Mouse (Mus musculus) urinary bladder, postnatal 14 days (tissue): ENCODE data around the gene Fam83e.

ENCODE experiments used
- DNase-seq: peaks from one replicate; pipeline ENCODE4 v3.0.0; 2021; ENCODE audit warnings: low spot score

Gene Fam83e

GRCm38 (mm10) chr7:45720413-45721233 is at the start of gene Fam83e:
Gene Fam83e, plus strand, starts transcription at chr7:45721212.
- DNase-seq: no peak

GRCm38 (mm10) chr7:45677627-45678295 is 43.3 kb upstream of the Fam83e start:
- no peak for DNase-seq

GRCm38 (mm10) chr7:45678513-45678912 is 42.5 kb upstream of the Fam83e start:
- no peak for DNase-seq

- peak; percentile 74 for DNase-seq
Observed at GRCm38 (mm10) chr7:45679966-45680621, 40.9 kb upstream of the Fam83e start.

- DNase-seq: no peak
Observed at GRCm38 (mm10) chr7:45681046-45681736, 39.8 kb upstream of the Fam83e start.

GRCm38 (mm10) chr7:45682144-45683126 is 38.6 kb upstream of the Fam83e start:
- peak; percentile 92 for DNase-seq

GRCm38 (mm10) chr7:45683396-45684050 is 37.5 kb upstream of the Fam83e start, which contains the start of gene Ntn5:
Gene Ntn5, plus strand, starts transcription at chr7:45684022.
- DNase-seq: no peak

GRCm38 (mm10) chr7:45685811-45686210 is 35.2 kb upstream of the Fam83e start:
- no peak for DNase-seq

GRCm38 (mm10) chr7:45686841-45687240 is 34.2 kb upstream of the Fam83e start:
- DNase-seq: no peak

- no peak for DNase-seq
Observed at GRCm38 (mm10) chr7:45689099-45689498, 31.9 kb upstream of the Fam83e start.

GRCm38 (mm10) chr7:45689800-45690199 is 31.2 kb upstream of the Fam83e start:
- no peak for DNase-seq

GRCm38 (mm10) chr7:45692364-45692763 is 28.6 kb upstream of the Fam83e start:
- DNase-seq: no peak

GRCm38 (mm10) chr7:45693921-45694591 is 27.0 kb upstream of the Fam83e start, which contains the start of gene Sec1:
Gene Sec1, minus strand, starts transcription at chr7:45694402.
- DNase-seq: no peak

- no peak for DNase-seq
Observed at GRCm38 (mm10) chr7:45695098-45695497, 25.9 kb upstream of the Fam83e start.

- no peak for DNase-seq
Observed at GRCm38 (mm10) chr7:45697894-45698293, 23.1 kb upstream of the Fam83e start.

- DNase-seq: no peak
Observed at GRCm38 (mm10) chr7:45699523-45700141, 21.4 kb upstream of the Fam83e start, which contains the start of gene Car11. Gene Car11, plus strand, starts transcription at chr7:45699843.

GRCm38 (mm10) chr7:45700301-45701015 is 20.6 kb upstream of the Fam83e start:
- peak; percentile 76 for DNase-seq

- DNase-seq: no peak
Observed at GRCm38 (mm10) chr7:45701072-45701471, 19.9 kb upstream of the Fam83e start.
